Mouse (Mus musculus) C2C12 (cell line): ENCODE measurements at regions not wholly inside any gene's neighbourhood (a gene's known extent, or its start where the extent isn't known, plus 50 kb on each side); places are given as distances from the start of the nearest gene placed in this dataset.

Experiments
- H3K27me3 ChIP-seq: one replicate; pipeline ENCODE4 v1.6.1; 2011; ENCODE audit not compliant: control insufficient read depth, insufficient read depth, insufficient read length
- H3K36me3 ChIP-seq: one replicate; pipeline ENCODE4 v1.6.1; 2011; ENCODE audit not compliant: control insufficient read depth, insufficient read depth
- H3K4me3 ChIP-seq: one replicate; pipeline ENCODE4 v1.5.1; 2011; ENCODE audit warnings: mild to moderate bottlenecking, control low read depth; ENCODE audit not compliant: poor library complexity, insufficient read depth, severe bottlenecking
- H3K79me2 ChIP-seq: one replicate; pipeline ENCODE4 v1.6.1; 2011; ENCODE audit not compliant: control insufficient read depth, insufficient read depth
- H3K79me3 ChIP-seq: one replicate; pipeline ENCODE4 v1.6.1; 2011; ENCODE audit warnings: low read depth, control low read depth
- H3ac ChIP-seq: one replicate; pipeline ENCODE3; 2011; ENCODE audit warnings: low read depth; ENCODE audit not compliant: control insufficient read depth, insufficient read length
- CEBPB ChIP-seq: IDR thresholded peaks from one replicate; pipeline ENCODE4 v1.6.1; 2011; ENCODE audit warnings: low read depth, mild to moderate bottlenecking, control low read depth, moderate library complexity
- CTCF ChIP-seq: IDR thresholded peaks from one replicate; pipeline ENCODE4 v1.5.1; 2011; ENCODE audit not compliant: control insufficient read depth, insufficient read depth, insufficient read length
- FOSL1 ChIP-seq: IDR thresholded peaks from one replicate; pipeline ENCODE4 v1.8.0; 2011; ENCODE audit warnings: mild to moderate bottlenecking, low read length; ENCODE audit not compliant: poor library complexity, insufficient read depth, severe bottlenecking
- MAX ChIP-seq: IDR thresholded peaks from one replicate; pipeline ENCODE4 v1.6.1; 2011; ENCODE audit warnings: mild to moderate bottlenecking, control low read depth
- MYOD1 ChIP-seq: IDR thresholded peaks from one replicate; pipeline ENCODE4 v1.6.1; 2011; ENCODE audit warnings: low read depth; ENCODE audit not compliant: control insufficient read depth, insufficient read length
- MYOG ChIP-seq: IDR thresholded peaks from one replicate; pipeline ENCODE4 v1.6.1; 2011; ENCODE audit not compliant: control insufficient read depth, insufficient read length; ENCODE audit errors: extremely low read depth
- USF1 ChIP-seq: IDR thresholded peaks from one replicate; pipeline ENCODE4 v1.6.1; 2011; ENCODE audit warnings: low read depth, mild to moderate bottlenecking, control low read depth, moderate library complexity

DNA sequence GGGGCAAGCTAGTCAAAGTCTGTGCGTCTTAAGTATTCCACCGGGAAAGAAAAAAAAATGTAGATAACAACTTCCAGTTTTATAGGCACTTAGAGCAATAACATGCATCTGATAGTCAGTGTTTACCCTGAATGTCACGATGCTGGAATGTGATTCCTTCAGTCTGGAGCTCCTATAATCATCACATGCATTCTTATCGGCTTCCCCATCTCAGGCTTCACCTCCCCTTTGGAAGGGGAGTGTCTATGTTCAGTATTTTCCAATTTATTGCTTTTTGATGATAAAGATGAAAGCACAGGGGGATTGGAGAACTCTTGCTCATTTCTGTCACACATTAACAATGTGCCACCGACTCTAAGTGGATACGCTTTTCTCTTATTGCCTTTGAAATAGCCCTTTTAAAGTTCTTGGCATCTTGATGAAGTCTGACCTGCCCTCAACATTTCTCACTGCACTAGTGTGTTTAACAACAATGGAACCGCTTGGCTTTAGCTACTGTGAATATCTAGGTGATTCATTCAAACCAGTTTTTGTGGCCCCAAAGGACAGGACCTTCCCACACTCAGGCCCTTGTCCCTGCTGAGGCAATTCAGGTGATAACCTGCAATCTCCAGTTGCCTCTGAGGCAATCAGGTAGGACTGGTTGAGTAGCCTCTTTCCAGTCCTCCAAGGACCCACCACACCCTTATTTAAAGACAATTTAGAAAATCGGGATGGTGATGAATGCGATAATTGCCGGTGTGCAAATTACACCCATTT is 101.5 kb upstream of the Btg1 start:
- Histone ChIP-seq H3K27me3 (no peaks in the 10 kb centered on the region), H3K4me3 (no peak overlapping the region), H3K79me2 (no peaks in the 10 kb centered on the region), H3K79me3 (no peaks in the 10 kb centered on the region), H3K36me3 (no peaks in the 10 kb centered on the region), H3ac (no peak overlapping the region)
- TF ChIP-seq FOSL1 (no peak), MYOD1 (no peak), USF1 (no peak)

DNA sequence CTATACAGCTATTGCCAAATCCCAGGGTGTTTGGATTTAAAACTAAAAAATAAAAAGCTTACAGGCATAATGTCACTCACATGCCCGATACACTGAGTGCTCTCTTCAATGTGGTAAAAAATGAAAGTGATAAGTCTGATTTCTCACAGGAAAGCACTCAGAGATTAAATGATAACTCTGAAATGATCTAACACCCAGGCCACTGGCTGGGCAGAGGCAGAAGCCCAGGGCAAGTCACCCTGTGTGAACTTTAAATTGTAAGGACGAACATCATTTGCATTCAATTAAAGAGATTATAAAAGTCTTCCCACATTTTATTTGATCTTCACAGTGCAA is 100.9 kb upstream of the Btg1 start:
- TF ChIP-seq MYOD1, result no peak
- no peak for TF ChIP-seq USF1
- TF ChIP-seq MAX, result no peak
- TF ChIP-seq CEBPB, result no peak
- no peak for TF ChIP-seq FOSL1
- TF ChIP-seq CTCF, result no peak
- no peak for TF ChIP-seq MYOG
- H3K79me3 ChIP-seq, result no peaks in the 10 kb centered on the region

DNA sequence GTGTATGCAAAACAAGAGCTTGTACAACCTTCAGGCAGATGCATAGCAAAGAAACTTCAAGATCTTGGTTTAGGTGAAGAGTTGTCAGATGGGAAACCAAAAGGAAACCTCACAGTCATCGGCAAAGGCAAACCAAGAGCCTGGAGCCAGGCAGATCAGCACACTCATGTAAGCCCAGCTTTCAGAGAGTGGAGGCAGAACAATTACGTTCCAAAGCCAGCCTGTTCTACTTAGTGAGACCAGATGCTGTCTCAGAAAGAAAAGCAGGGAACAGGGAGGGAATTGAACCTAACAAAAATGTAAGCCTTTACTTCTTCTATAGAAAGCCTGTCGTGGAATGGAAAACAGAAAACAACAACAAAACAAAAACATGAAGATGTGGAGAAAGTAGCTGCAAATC is 97.4 kb upstream of the Btg1 start:
- Histone ChIP-seq H3K4me3 (no peak overlapping the region), H3ac (no peak overlapping the region), H3K36me3 (no peaks in the 10 kb centered on the region), H3K27me3 (no peaks in the 10 kb centered on the region), H3K79me2 (no peaks in the 10 kb centered on the region), H3K79me3 (no peaks in the 10 kb centered on the region)
- no peak for TF ChIP-seq CEBPB
- TF ChIP-seq MYOD1, result no peak
- TF ChIP-seq CTCF, result no peak
- TF ChIP-seq FOSL1, result no peak

More for the DNA sequence above, 100.9 kb upstream of the Btg1 start:
- Histone ChIP-seq H3K36me3 (no peaks in the 10 kb centered on the region), H3K4me3 (no peak overlapping the region), H3K27me3 (no peaks in the 10 kb centered on the region), H3K79me2 (no peaks in the 10 kb centered on the region), H3ac (no peak overlapping the region)

DNA sequence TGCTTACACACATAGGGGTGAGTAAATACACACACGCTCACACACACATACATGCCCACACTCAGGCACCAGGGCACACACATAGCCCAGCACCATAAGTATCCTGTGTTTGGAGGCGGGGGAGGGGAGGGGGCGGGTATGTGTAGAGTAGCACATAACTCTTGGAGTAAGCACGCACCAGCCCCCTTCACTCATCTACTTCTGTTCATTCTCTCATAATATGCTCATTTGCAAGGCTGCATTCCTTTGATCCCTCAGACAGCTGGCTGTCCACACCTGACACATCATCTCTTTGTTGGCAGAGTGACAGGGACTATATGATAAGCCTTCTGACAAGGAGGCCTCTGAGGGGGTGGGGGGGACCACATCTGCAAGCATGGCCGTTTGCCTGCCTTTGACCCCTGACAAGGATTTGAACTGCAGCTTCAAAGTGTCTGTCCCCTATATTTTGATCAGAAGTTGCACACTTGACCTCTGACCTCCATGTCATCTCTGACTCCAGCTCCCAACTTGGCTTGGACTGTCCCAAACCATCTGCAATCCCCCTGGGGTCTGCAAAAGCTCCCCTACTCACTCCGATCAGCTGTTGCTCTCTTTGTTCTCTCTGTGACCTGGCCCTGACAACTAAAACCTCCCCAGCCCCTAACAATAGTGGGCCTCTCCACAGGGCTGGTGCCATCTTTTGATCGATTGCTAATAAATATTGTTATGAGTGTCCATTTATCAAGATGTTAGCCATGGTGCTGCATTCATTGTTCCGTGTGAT is 95.6 kb upstream of the Btg1 start:
- Histone ChIP-seq H3K79me2 (no peaks in the 10 kb centered on the region), H3ac (no peak overlapping the region)
- TF ChIP-seq CTCF (no peak), CEBPB (no peak), MYOD1 (no peak), FOSL1 (no peak), USF1 (no peak), MYOG (no peak), MAX (no peak)

DNA sequence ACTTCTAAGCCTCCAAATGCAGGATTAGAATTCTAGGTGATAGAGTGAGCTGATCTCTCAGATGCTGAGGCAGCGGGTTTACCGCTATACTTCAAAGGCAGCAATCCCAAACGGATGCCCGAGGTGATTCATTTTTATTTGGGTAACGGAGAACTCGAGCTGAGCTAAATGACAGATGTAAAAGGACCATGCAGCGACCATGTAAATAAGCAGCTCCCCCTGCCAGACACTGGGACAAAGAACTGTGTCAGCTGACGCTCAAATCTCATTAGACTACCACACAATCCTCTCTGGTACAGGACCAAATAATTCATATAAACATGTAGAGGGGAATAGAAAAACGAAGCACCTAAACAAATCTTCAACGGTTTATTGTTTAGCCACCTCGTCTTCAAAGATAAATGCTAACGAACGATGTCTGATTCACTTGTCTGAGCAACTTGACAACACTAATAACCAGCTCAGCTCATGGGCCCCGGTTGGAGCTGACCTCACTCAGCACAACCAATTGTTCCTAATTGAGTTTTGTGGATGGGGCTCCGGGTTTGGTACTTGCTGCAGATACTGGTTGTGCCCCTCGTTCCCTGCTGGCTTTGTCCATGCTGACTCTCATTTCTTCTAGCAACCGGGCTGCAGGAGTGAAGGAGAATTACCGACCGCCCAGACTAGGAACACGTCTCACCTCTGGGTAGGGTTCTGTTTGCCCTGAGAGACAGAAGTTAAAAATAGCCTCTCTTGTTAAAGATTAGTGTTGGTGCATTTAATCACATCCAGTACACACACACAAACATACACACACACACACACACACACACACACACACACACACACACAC is 92.6 kb upstream of the Btg1 start:
- Histone ChIP-seq H3K79me3 (no peaks in the 10 kb centered on the region), H3K4me3 (no peak overlapping the region), H3K36me3 (no peaks in the 10 kb centered on the region), H3ac (no peak overlapping the region), H3K79me2 (no peaks in the 10 kb centered on the region), H3K27me3 (no peaks in the 10 kb centered on the region)
- TF ChIP-seq USF1 (no peak), MYOG (no peak), FOSL1 (no peak), CEBPB (no peak), MYOD1 (no peak), CTCF (no peak), MAX (no peak)

More for the DNA sequence above, 95.6 kb upstream of the Btg1 start:
- Histone ChIP-seq H3K79me3 (no peaks in the 10 kb centered on the region), H3K36me3 (no peaks in the 10 kb centered on the region), H3K4me3 (no peak overlapping the region), H3K27me3 (no peaks in the 10 kb centered on the region)
